Mouse (Mus musculus): ENCODE data around the gene Amph.

- TF ChIP-seq CTCF (IDR thresholded peaks at IDR 0.05; ENCODE audit: extremely low read depth, insufficient read depth, low read length) (no peak), POLR2A (IDR thresholded peaks at IDR 0.05; ENCODE audit: extremely low read depth, insufficient read depth, low read length) (no peak)
Measured at GRCm38 (mm10) chr13:19195456-19195855, 247.5 kb downstream of the Amph start.

All from cortical plate, adult 2 months (tissue).